Mouse (Mus musculus) hindbrain, postnatal 0 days (tissue): ENCODE results near the gene Dscam. TPM values are rescaled to one million over a fixed set of nuclear protein-coding genes. Genes with fewer than 3 reads are reported as not detected.
A peak's percentile ranks its signal among the peaks of the same experiment; 100 is the strongest.

Source experiments
- ATAC-seq: fragments of 200-750 bp; cut with Nextera tagmentation; 2 replicates; pipeline ENCODE4 v1.8.0; 2017; ENCODE audit warnings: mild to moderate bottlenecking, moderate TSS enrichment, moderate library complexity
- DNase-seq: peaks from one replicate; pipeline ENCODE4 v3.0.0-alpha.2; 2015; ENCODE audit warnings: low spot score
- H3K27ac ChIP-seq: fragments of 300-500 bp; sonication (generic); 2 replicates; pipeline ENCODE4 v1.5.1; 2014; ENCODE audit warnings: mild to moderate bottlenecking
- H3K27me3 ChIP-seq: fragments of 300-500 bp; sonication (generic); 2 replicates; pipeline ENCODE4 v1.6.1; 2014; ENCODE audit warnings: low read length, mixed read lengths; ENCODE audit not compliant: insufficient read depth
- H3K36me3 ChIP-seq: fragments of 300-500 bp; sonication (generic); 2 replicates; pipeline ENCODE4 v1.6.1; 2014; ENCODE audit warnings: low read length, mixed read lengths; ENCODE audit not compliant: insufficient read depth
- H3K4me1 ChIP-seq: fragments of 300-500 bp; sonication (generic); 2 replicates; pipeline ENCODE4 v1.6.1; 2014; ENCODE audit warnings: antibody characterized with exemption, low read length, mixed read lengths; ENCODE audit not compliant: insufficient read depth
- H3K4me2 ChIP-seq: fragments of 300-500 bp; sonication (generic); 2 replicates; pipeline ENCODE4 v1.6.1; 2014; ENCODE audit warnings: low read depth, mild to moderate bottlenecking, low read length, moderate library complexity, mixed read lengths
- H3K4me3 ChIP-seq: fragments of 300-500 bp; sonication (generic); 2 replicates; pipeline ENCODE4 v1.5.1; 2014; ENCODE audit warnings: low read length
- H3K9ac ChIP-seq: fragments of 300-500 bp; sonication (generic); replicated peaks from 2 replicates; pipeline ENCODE4 v1.6.1; 2014; ENCODE audit warnings: mild to moderate bottlenecking, low read length, moderate library complexity, mixed read lengths
- H3K9me3 ChIP-seq: fragments of 300-500 bp; sonication (generic); 2 replicates; pipeline ENCODE4 v1.6.1; 2016; ENCODE audit warnings: low read length, mixed read lengths
- CTCF ChIP-seq: IDR thresholded peaks from 2 replicates; pipeline ENCODE4 v1.5.1; 2016; ENCODE audit warnings: antibody characterized with exemption, control low read depth, low read depth
- WGBS: fragments of 180-500 bp; shearing (Covaris S2); extraction: QIAGEN DNeasy Blood & Tissue Kit; methylation state at CpG from one replicate; pipeline ENCODE4 v1.1.7; 2014; 5-methylcytosine and 5-hydroxymethylcytosine counted together
- polyA plus RNA-seq: library from polyadenylated mRNA; unstranded; fragments of >200 nt; fragmentation: Nextera tagmentation; extraction: Ambion mirVana; gene quantifications from 2 replicates; pipeline ENCODE4 v1.2.1, GENCODE M21; 2015
- total RNA-seq: library from RNA; depleted of rRNA; stranded (reverse); fragments of >200 nt; gene quantifications from 2 replicates; pipeline ENCODE4 v1.2.3, GENCODE M21; 2014

Gene Dscam
- total and polyA plus RNA-seq, 2 experiments from 2014 or later = 10.3 to 47.1 TPM

- no peak overlapping the region for H3K9ac ChIP-seq
- H3K27me3 ChIP-seq = no peaks in the 10 kb centered on the region
- no peak overlapping the region for H3K27ac ChIP-seq
- no peak for ATAC-seq
- H3K4me3 ChIP-seq = no peak overlapping the region
- no peak for TF ChIP-seq CTCF
- H3K36me3 ChIP-seq = no peaks in the 10 kb centered on the region
- no peaks in the 10 kb centered on the region for H3K9me3 ChIP-seq
- H3K4me2 ChIP-seq = no peak overlapping the region
- WGBS = 94% methylated on average over 1 of the region's 1 CpGs
- H3K4me1 ChIP-seq = no peaks in the 10 kb centered on the region
- no peak for DNase-seq
Observed at GRCm38 (mm10) chr16:97194179-97194578, 23.6 kb upstream of the Dscam start.

GRCm38 (mm10) chr16:97192296-97192695 is 21.7 kb upstream of the Dscam start:
- H3K9ac ChIP-seq = no peak overlapping the region
- no peak overlapping the region for H3K4me2 ChIP-seq
- no peaks in the 10 kb centered on the region for H3K36me3 ChIP-seq
- H3K27ac ChIP-seq = no peak overlapping the region
- DNase-seq (no peak), ATAC-seq (no peak)
- no peaks in the 10 kb centered on the region for H3K4me1 ChIP-seq
- WGBS = 48% methylated on average over 4 of the region's 4 CpGs
- H3K4me3 ChIP-seq = no peak overlapping the region
- H3K9me3 ChIP-seq = no peaks in the 10 kb centered on the region
- H3K27me3 ChIP-seq = no peaks in the 10 kb centered on the region
- no peak for TF ChIP-seq CTCF

GRCm38 (mm10) chr16:97190604-97191003 is 20.1 kb upstream of the Dscam start:
- Histone ChIP-seq H3K4me2 (no peak overlapping the region), H3K4me1 (no peaks in the 10 kb centered on the region), H3K4me3 (no peak overlapping the region), H3K36me3 (no peaks in the 10 kb centered on the region), H3K27ac (no peak overlapping the region), H3K27me3 (no peaks in the 10 kb centered on the region), H3K9me3 (0 out of 2 replicates have a peak, but pooled peaks cover 2% of the 10 kb centered on the region), H3K9ac (no peak overlapping the region)
- 78% methylated on average over 1 of the region's 1 CpGs for WGBS
- TF ChIP-seq CTCF = no peak
- DNase-seq (no peak), ATAC-seq (no peak)

GRCm38 (mm10) chr16:97171500-97171899 is 948 bp upstream of the Dscam start:
- Histone ChIP-seq H3K4me3 (0 out of 2 replicates have a peak overlapping the region, but pooled peaks have one; percentile 75), H3K27ac (peak overlapping the region; percentile 96), H3K9me3 (no peaks in the 10 kb centered on the region), H3K27me3 (no peaks in the 10 kb centered on the region), H3K36me3 (no peaks in the 10 kb centered on the region), H3K4me2 (peak overlapping the region; percentile 79), H3K4me1 (0 out of 2 replicates have a peak, but pooled peaks cover 6% of the 10 kb centered on the region), H3K9ac (peak overlapping the region; percentile 93; the same call in 1 of the 2 replicates)
- ATAC-seq = peak; percentile 84
- WGBS = 33% methylated on average over 8 of the region's 8 CpGs
- peak; percentile 84 for DNase-seq
- peak; percentile 56 for TF ChIP-seq CTCF

- under 1% methylated on average over 32 of the region's 51 CpGs for WGBS
- peak overlapping the region; percentile 79 for H3K4me2 ChIP-seq
- no peaks in the 10 kb centered on the region for H3K27me3 ChIP-seq
- H3K9ac ChIP-seq = peak overlapping the region; percentile 93
- DNase-seq = peak; percentile 62
- peak; percentile 28 for ATAC-seq
- H3K9me3 ChIP-seq = no peaks in the 10 kb centered on the region
- H3K27ac ChIP-seq = peak overlapping the region; percentile 96
- no peak for TF ChIP-seq CTCF
- peak overlapping the region; percentile 75 for H3K4me3 ChIP-seq
- H3K36me3 ChIP-seq = no peaks in the 10 kb centered on the region
- H3K4me1 ChIP-seq = peaks cover 10% of the 10 kb centered on the region; the same call in 1 of the 2 replicates
Observed at GRCm38 (mm10) chr16:97169901-97170512, 545 bp downstream of the Dscam start.

- TF ChIP-seq CTCF = no peak
- DNase-seq (peak; percentile 9), ATAC-seq (no peak)
- Histone ChIP-seq H3K4me1 (peaks cover 10% of the 10 kb centered on the region; the same call in 1 of the 2 replicates), H3K27me3 (no peaks in the 10 kb centered on the region), H3K4me3 (peak overlapping the region; percentile 75), H3K9ac (peak overlapping the region; percentile 93), H3K9me3 (no peaks in the 10 kb centered on the region), H3K36me3 (no peaks in the 10 kb centered on the region), H3K4me2 (peak overlapping the region; percentile 79), H3K27ac (peak overlapping the region; percentile 96)
- WGBS = 30% methylated on average over 3 of the region's 3 CpGs
Observed at GRCm38 (mm10) chr16:97168614-97169013, 1.9 kb downstream of the Dscam start.

- H3K4me1 ChIP-seq = peaks cover 10% of the 10 kb centered on the region; the same call in 1 of the 2 replicates
- ATAC-seq (no peak), DNase-seq (peak; percentile 8)
- TF ChIP-seq CTCF = no peak
- H3K4me2 ChIP-seq = peak overlapping the region; percentile 79
- H3K27ac ChIP-seq = no peak overlapping the region
- H3K9ac ChIP-seq = 0 out of 2 replicates have a peak overlapping the region, but pooled peaks have one; percentile 93
- WGBS = 73% methylated on average over 1 of the region's 1 CpGs
- no peaks in the 10 kb centered on the region for H3K36me3 ChIP-seq
- H3K27me3 ChIP-seq = no peaks in the 10 kb centered on the region
- H3K9me3 ChIP-seq = no peaks in the 10 kb centered on the region
- H3K4me3 ChIP-seq = peak overlapping the region; percentile 75
Observed at GRCm38 (mm10) chr16:97168030-97168429, 2.5 kb downstream of the Dscam start.
